Mouse (Mus musculus) MEL (cell line): ENCODE measurements at regions not wholly inside any gene's neighbourhood (a gene's known extent, or its start where the extent isn't known, plus 50 kb on each side); places are given as distances from the start of the nearest gene placed in this dataset.

Experiments
- DNase-seq: peaks from one replicate; pipeline ENCODE4 v3.0.0; 2011; ENCODE audit warnings: low read depth, low spot score
- H3K27ac ChIP-seq: 2 replicates; pipeline ENCODE4 v1.5.1; 2012; ENCODE audit warnings: low read depth, mild to moderate bottlenecking, control low read depth, low read length, moderate library complexity; ENCODE audit not compliant: control insufficient read depth
- H3K27me3 ChIP-seq, 2 experiments: fragments of 150-350 bp in 1 of 2; sonication (generic) in 1 of 2; 2 replicates each; pipeline ENCODE4 v1.6.1; 2012; ENCODE audit warnings: low read length in 2 of 2, mild to moderate bottlenecking in 2 of 2, improper control_type of control experiment in 1 of 2, moderate library complexity in 1 of 2; ENCODE audit not compliant: insufficient read depth in 2 of 2, control insufficient read depth in 1 of 2
- H3K36me3 ChIP-seq, 2 experiments: 2 replicates each; pipeline ENCODE4 v1.6.1; 2012 to 2014; ENCODE audit warnings: low read length in 2 of 2, improper control_type of control experiment in 1 of 2, inconsistent platforms in 1 of 2, mild to moderate bottlenecking in 1 of 2; ENCODE audit not compliant: insufficient read depth in 2 of 2, control insufficient read depth in 1 of 2
- H3K4me1 ChIP-seq, 2 experiments: fragments of 150-350 bp in 1 of 2; sonication (generic) in 1 of 2; 2 replicates each; pipeline ENCODE4 v1.6.1; 2012; ENCODE audit warnings: low read length in 2 of 2, improper control_type of control experiment in 1 of 2, mild to moderate bottlenecking in 1 of 2; ENCODE audit not compliant: insufficient read depth in 2 of 2, control insufficient read depth in 1 of 2
- H3K4me3 ChIP-seq, 2 experiments: fragments of 150-350 bp in 1 of 2; sonication (generic) in 1 of 2; 2 replicates each; pipeline ENCODE4 v1.5.1; 2012; ENCODE audit warnings: low read depth in 2 of 2, low read length in 2 of 2, mild to moderate bottlenecking in 2 of 2, moderate library complexity in 2 of 2, control low read depth in 1 of 2, improper control_type of control experiment in 1 of 2; ENCODE audit not compliant: control insufficient read depth in 1 of 2, insufficient read depth in 1 of 2
- H3K79me2 ChIP-seq: 2 replicates; pipeline ENCODE4 v1.6.1; 2012; ENCODE audit warnings: mild to moderate bottlenecking, low read length, moderate library complexity; ENCODE audit not compliant: control insufficient read depth, poor library complexity, insufficient read depth
- H3K9ac ChIP-seq: 2 replicates; pipeline ENCODE4 v1.6.1; 2012; ENCODE audit warnings: low read depth, mild to moderate bottlenecking, control low read depth, low read length, moderate library complexity; ENCODE audit not compliant: control insufficient read depth, poor library complexity, severe bottlenecking
- H3K9me3 ChIP-seq: fragments of 150-350 bp; sonication (generic); replicated peaks from 2 replicates; pipeline ENCODE4 v1.6.1; 2012; ENCODE audit warnings: mild to moderate bottlenecking, low read length, improper control_type of control experiment, moderate library complexity; ENCODE audit not compliant: insufficient read depth
- CTCF ChIP-seq, 3 experiments: IDR thresholded peaks in 2 of 3; conservative IDR thresholded peaks in 1 of 3; 2 replicates each; pipeline ENCODE4 v1.5.1; 2011 to 2012; ENCODE audit warnings: low read length in 3 of 3, low read depth in 2 of 3, mild to moderate bottlenecking in 2 of 3, improper control_type of control experiment in 1 of 3, inconsistent platforms in 1 of 3, mixed read lengths in 1 of 3, moderate library complexity in 1 of 3; ENCODE audit not compliant: control insufficient read depth in 1 of 3, insufficient read depth in 1 of 3, poor library complexity in 1 of 3, severe bottlenecking in 1 of 3
- E2F4 ChIP-seq: IDR thresholded peaks from 2 replicates; pipeline ENCODE4 v1.6.1; 2011; ENCODE audit warnings: low read depth, low read length, improper control_type of control experiment, borderline replicate concordance
- ETS1 ChIP-seq: IDR thresholded peaks from 2 replicates; pipeline ENCODE4 v1.6.1; 2012; ENCODE audit warnings: low read depth, mild to moderate bottlenecking, inconsistent platforms, low read length, improper control_type of control experiment, moderate library complexity
- GABPA ChIP-seq: IDR thresholded peaks from 2 replicates; pipeline ENCODE4 v1.6.1; 2012; ENCODE audit warnings: low read depth, mild to moderate bottlenecking, inconsistent platforms, low read length, improper control_type of control experiment, moderate library complexity
- MAFK ChIP-seq: IDR thresholded peaks from 2 replicates; pipeline ENCODE4 v1.6.1; 2011; ENCODE audit warnings: low read depth, mild to moderate bottlenecking, low read length, improper control_type of control experiment, borderline replicate concordance
- MAX ChIP-seq: IDR thresholded peaks from 2 replicates; pipeline ENCODE4 v1.6.1; 2011; ENCODE audit warnings: low read length, improper control_type of control experiment
- MAZ ChIP-seq: IDR thresholded peaks from 2 replicates; pipeline ENCODE4 v1.6.1; 2012; ENCODE audit warnings: low read depth, mild to moderate bottlenecking, inconsistent platforms, low read length, improper control_type of control experiment
- MEF2A ChIP-seq: IDR thresholded peaks from 2 replicates; pipeline ENCODE4 v1.6.1; 2014; ENCODE audit warnings: low read depth, mild to moderate bottlenecking, inconsistent platforms, low read length, improper control_type of control experiment; ENCODE audit not compliant: poor library complexity, insufficient replicate concordance, severe bottlenecking; ENCODE audit errors: extremely low read depth
- NELFE ChIP-seq: IDR thresholded peaks from 2 replicates; pipeline ENCODE4 v1.6.1; 2011; ENCODE audit warnings: low read depth, low read length, improper control_type of control experiment
- NRF1 ChIP-seq: IDR thresholded peaks from 2 replicates; pipeline ENCODE4 v1.6.1; 2014; ENCODE audit warnings: low read depth, mild to moderate bottlenecking, inconsistent platforms, low read length, improper control_type of control experiment, moderate library complexity; ENCODE audit not compliant: poor library complexity, insufficient read depth, severe bottlenecking
- POLR2A ChIP-seq, 2 experiments: IDR thresholded peaks; 2 replicates each; pipeline ENCODE4 v1.6.1; 2011 to 2012; ENCODE audit warnings: low read length in 2 of 2, mild to moderate bottlenecking in 2 of 2, control low read depth in 1 of 2, improper control_type of control experiment in 1 of 2, low read depth in 1 of 2, moderate library complexity in 1 of 2; ENCODE audit not compliant: control insufficient read depth in 1 of 2, insufficient read depth in 1 of 2, poor library complexity in 1 of 2
- POLR2AphosphoS2 ChIP-seq: IDR thresholded peaks from 2 replicates; pipeline ENCODE4 v1.6.1; 2011; ENCODE audit warnings: low read length, improper control_type of control experiment
- TAL1 ChIP-seq: IDR thresholded peaks from 2 replicates; pipeline ENCODE4 v1.6.1; 2012; ENCODE audit warnings: mild to moderate bottlenecking, inconsistent platforms, low read length, moderate library complexity, mixed read lengths
- USF1 ChIP-seq: IDR thresholded peaks from 2 replicates; pipeline ENCODE4 v1.6.1; 2014; ENCODE audit warnings: low read depth, mild to moderate bottlenecking, inconsistent platforms, low read length, improper control_type of control experiment, moderate library complexity
- USF2 ChIP-seq, 2 experiments: IDR thresholded peaks; 2 replicates each; pipeline ENCODE4 v1.6.1; 2011 to 2012; ENCODE audit warnings: improper control_type of control experiment in 2 of 2, low read length in 2 of 2, borderline replicate concordance in 1 of 2, inconsistent platforms in 1 of 2, low read depth in 1 of 2, mild to moderate bottlenecking in 1 of 2; ENCODE audit not compliant: insufficient read depth in 1 of 2

DNA sequence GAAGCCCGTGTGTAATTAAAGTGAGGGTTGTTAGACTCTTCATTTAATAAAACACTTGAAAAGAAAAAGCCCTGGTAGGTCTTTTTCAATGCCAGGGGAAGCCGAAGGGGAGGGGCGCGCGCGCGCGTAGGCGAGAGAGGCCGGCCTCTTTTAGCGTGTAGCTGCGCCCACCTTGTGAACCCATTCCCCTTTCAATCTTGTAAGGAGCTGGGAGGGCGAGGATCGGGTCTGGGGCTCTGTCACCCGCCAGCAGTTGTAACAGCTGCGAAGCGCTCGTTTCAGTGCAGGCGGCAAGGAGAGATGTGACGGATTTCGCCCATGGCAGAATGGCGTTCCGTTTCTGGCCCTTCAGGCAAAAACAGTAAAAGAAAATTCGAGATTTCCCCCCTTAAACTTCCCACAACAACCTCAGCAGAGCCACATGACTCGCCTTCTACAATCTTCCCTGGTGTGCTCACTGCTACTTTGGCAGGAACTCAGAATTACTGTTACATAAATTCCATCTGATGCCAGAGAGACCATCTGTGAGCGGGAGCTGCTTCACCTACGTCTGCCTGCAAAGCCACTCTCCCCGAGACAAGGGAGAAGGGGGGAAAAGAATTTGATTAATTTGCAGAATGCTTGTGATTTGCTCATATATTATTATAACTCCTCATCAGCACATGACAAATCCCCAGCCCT, 436.4 kb downstream of the Zfp536 start:
- Histone ChIP-seq H3K9me3 (no peaks in the 10 kb centered on the region), H3K4me1 (no peaks in the 10 kb centered on the region), H3K4me3 (no peak overlapping the region), H3K79me2 (no peaks in the 10 kb centered on the region), H3K9ac (no peak overlapping the region), H3K36me3 (no peaks in the 10 kb centered on the region)
- DNase-seq, result no peak
- TF ChIP-seq USF2 (IDR thresholded peaks at IDR 0.05; ENCODE audit: borderline replicate concordance in 1 of 2, insufficient read depth in 1 of 2, low read depth in 1 of 2, low read length in 2 of 2), result no peak
- TF ChIP-seq NELFE, result no peak
- TF ChIP-seq TAL1, result no peak
- TF ChIP-seq, all 39 proteins: peak for 0
- H3K27me3 ChIP-seq, result no peaks in the 10 kb centered on the region
- no peak overlapping the region for H3K27ac ChIP-seq

- TF ChIP-seq POLR2A (IDR thresholded peaks at IDR 0.05; ENCODE audit: control insufficient read depth in 1 of 2, insufficient read depth in 1 of 2, low read depth in 1 of 2, low read length in 2 of 2, poor library complexity in 1 of 2) (no peak), MAZ (no peak), USF1 (no peak), ETS1 (no peak), MAFK (no peak)
- no peaks in the 10 kb centered on the region for H3K4me1 ChIP-seq
- H3K4me3 ChIP-seq, result no peak overlapping the region
- no peak overlapping the region for H3K9ac ChIP-seq
- no peak for DNase-seq
- H3K36me3 ChIP-seq, result no peaks in the 10 kb centered on the region
- H3K27me3 ChIP-seq, result no peaks in the 10 kb centered on the region
- H3K79me2 ChIP-seq, result no peaks in the 10 kb centered on the region
- no peak overlapping the region for H3K27ac ChIP-seq
- no peaks in the 10 kb centered on the region for H3K9me3 ChIP-seq
These were observed 435.8 kb downstream of the Zfp536 start for GRCm38 (mm10) chr7:37337616-37338015.

GRCm38 (mm10) chr7:37338067-37338501, 435.4 kb downstream of the Zfp536 start:
- Histone ChIP-seq H3K9me3 (no peaks in the 10 kb centered on the region), H3K36me3 (no peaks in the 10 kb centered on the region), H3K27ac (no peak overlapping the region), H3K79me2 (no peaks in the 10 kb centered on the region), H3K9ac (no peak overlapping the region), H3K27me3 (no peaks in the 10 kb centered on the region), H3K4me3 (no peak overlapping the region), H3K4me1 (no peaks in the 10 kb centered on the region)
- no peak for DNase-seq
- no peak for TF ChIP-seq CTCF (IDR thresholded peaks at IDR 0.05 in 2 of 3, conservative IDR thresholded peaks at IDR 0.05 in 1 of 3; ENCODE audit: control insufficient read depth in 1 of 3, insufficient read depth in 1 of 3, low read depth in 2 of 3, low read length in 3 of 3, poor library complexity in 1 of 3, severe bottlenecking in 1 of 3)
- TF ChIP-seq GABPA, result no peak
- no peak for TF ChIP-seq NRF1
- TF ChIP-seq E2F4, result no peak
- no peak for TF ChIP-seq MEF2A
- TF ChIP-seq USF1, result no peak
- no peak for TF ChIP-seq MAX
- no peak for TF ChIP-seq POLR2AphosphoS2
